In the genomic region with DNA sequence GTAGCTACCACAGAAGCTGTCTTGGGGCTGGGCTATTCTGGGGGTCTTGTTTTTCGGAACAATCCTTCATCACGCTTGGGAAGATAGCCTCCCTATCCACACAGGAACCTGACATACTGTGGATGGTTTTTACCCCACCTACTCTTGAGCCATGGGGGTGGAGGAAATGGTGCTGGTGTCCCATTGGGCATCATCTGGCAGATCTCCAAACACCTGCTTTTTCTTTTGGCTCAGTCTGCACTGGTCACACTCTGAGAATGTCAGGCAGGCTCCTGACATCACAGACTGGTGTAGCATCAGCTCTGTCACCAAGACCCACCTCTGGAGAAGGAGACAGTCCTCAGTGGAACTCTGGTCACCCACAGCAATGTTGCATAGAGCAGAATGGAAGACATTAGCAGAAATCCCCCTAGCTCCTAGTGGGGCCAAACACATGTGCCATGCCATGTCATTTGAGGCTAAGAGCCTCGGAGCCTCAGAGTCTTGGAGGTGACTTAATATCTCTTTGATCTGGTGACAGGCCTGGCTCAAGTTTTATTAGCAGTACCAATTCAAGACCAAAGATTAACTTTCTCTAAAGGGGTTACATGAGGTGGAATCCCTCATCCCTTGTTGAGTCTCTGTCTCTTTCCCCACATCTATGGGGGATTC, we compare ENCODE assay signal across 10 mouse cellular contexts.
DNase-seq lines count a peak whose midpoint lies in the region; ATAC-seq lines count a peak whose summit lies in the region.
"Had no signal": no experiment of that assay in that cellular context is flagged by ENCODE, and none has a peak within 500 bp of the region (broad histone marks: within the 10 kb centered on the region; RNA-seq: fewer than 3 reads in every experiment).

No protein-coding gene starts in this region.

- 32% methylated on average over 3 of the region's 3 CpGs for WGBS in neural tube, embryonic 11.5 days
- WGBS in limb, embryonic 12.5 days, result 34% methylated on average over 3 of the region's 3 CpGs
- WGBS in liver, embryonic 12.5 days (ENCODE audit: insufficient replicate concordance), result 41% methylated on average over 3 of the region's 3 CpGs

- no peak overlapping the region for H3K9ac ChIP-seq in neural tube, embryonic 11.5 days (ENCODE audit: low read length)
- no peak overlapping the region; the same call in 1 of the 2 replicates for H3K9ac ChIP-seq in limb, embryonic 12.5 days (replicated peaks)
- H3K9ac ChIP-seq in liver, embryonic 12.5 days, result no peak overlapping the region
- H3K9ac ChIP-seq: liver, embryonic 13.5 days had no signal

- H3K36me3 ChIP-seq in neural tube, embryonic 11.5 days (ENCODE audit: control insufficient read depth, insufficient read depth, low read length), result no peaks in the 10 kb centered on the region
- H3K36me3 ChIP-seq in limb, embryonic 12.5 days, result no peaks in the 10 kb centered on the region
- H3K36me3 ChIP-seq in liver, embryonic 12.5 days, result no peaks in the 10 kb centered on the region
- H3K36me3 ChIP-seq: liver, embryonic 13.5 days had no signal

- H3K4me3 ChIP-seq in neural tube, embryonic 11.5 days (ENCODE audit: low read depth, low read length), result no peak overlapping the region
- H3K4me3 ChIP-seq in limb, embryonic 12.5 days (replicated peaks), result no peak overlapping the region
- H3K4me3 ChIP-seq in liver, embryonic 12.5 days, result no peak overlapping the region
- H3K4me3 ChIP-seq: heart, adult 2 months; liver, embryonic 13.5 days had no signal

- peak overlapping the region; percentile 18 for H3K4me2 ChIP-seq in neural tube, embryonic 11.5 days (ENCODE audit: low read depth)
- H3K4me2 ChIP-seq in limb, embryonic 12.5 days, result peak overlapping the region; percentile 43
- H3K4me2 ChIP-seq in liver, embryonic 12.5 days, result no peak overlapping the region
- H3K4me2 ChIP-seq: liver, embryonic 13.5 days had no signal

- peaks cover 26% of the 10 kb centered on the region for H3K4me1 ChIP-seq in neural tube, embryonic 11.5 days (ENCODE audit: control insufficient read depth, insufficient read depth, low read length)
- peaks cover 40% of the 10 kb centered on the region for H3K4me1 ChIP-seq in limb, embryonic 12.5 days (replicated peaks)
- H3K4me1 ChIP-seq in liver, embryonic 12.5 days, result no peaks in the 10 kb centered on the region
- H3K4me1 ChIP-seq: liver, embryonic 13.5 days had no signal

- H3K27me3 ChIP-seq in neural tube, embryonic 11.5 days (ENCODE audit: control insufficient read depth, insufficient read depth, low read length), result no peaks in the 10 kb centered on the region
- peaks cover 15% of the 10 kb centered on the region for H3K27me3 ChIP-seq in limb, embryonic 12.5 days
- H3K27me3 ChIP-seq in liver, embryonic 12.5 days (replicated peaks), result 0 out of 2 replicates have a peak, but pooled peaks cover 6% of the 10 kb centered on the region
- H3K27me3 ChIP-seq: liver, embryonic 13.5 days had no signal

- ATAC-seq in neural tube, embryonic 11.5 days (ENCODE audit: insufficient read depth, low FRiP score, low TSS enrichment), result peak; percentile 28
- ATAC-seq in limb, embryonic 12.5 days (ENCODE audit: insufficient number of reproducible peaks, insufficient read depth, low FRiP score, low TSS enrichment, low read depth), result no peak; the same call in 1 of the 2 replicates
- ATAC-seq in liver, embryonic 12.5 days, result no peak

- no peaks in the 10 kb centered on the region for H3K9me3 ChIP-seq in neural tube, embryonic 11.5 days (ENCODE audit: control insufficient read depth, low read length)
- H3K9me3 ChIP-seq in limb, embryonic 12.5 days, result no peaks in the 10 kb centered on the region
- H3K9me3 ChIP-seq in liver, embryonic 12.5 days (replicated peaks), result 0 out of 2 replicates have a peak, but pooled peaks cover 4% of the 10 kb centered on the region

- 0 out of 2 replicates have a peak overlapping the region, but pooled peaks have one; percentile 49 for H3K27ac ChIP-seq in neural tube, embryonic 11.5 days (ENCODE audit: low read depth, low read length)
- H3K27ac ChIP-seq in limb, embryonic 12.5 days, result no peak overlapping the region
- H3K27ac ChIP-seq in liver, embryonic 12.5 days, result no peak overlapping the region
- H3K27ac ChIP-seq: heart, adult 2 months; liver, embryonic 13.5 days had no signal

- peak; percentile 37 for DNase-seq in cerebellum, adult 11-12 months
- no peak for DNase-seq in cerebellum, postnatal 36 days
- DNase-seq in neural tube, embryonic 11.5 days (ENCODE audit: low spot score), result no peak
- DNase-seq in neural tube, embryonic 10.5 days (ENCODE audit: extremely low spot score, low spot score), result no peak
- no peak for DNase-seq in natural killer cell, adult 2 months (ENCODE audit: low spot score in 2 of 2)
- no peak for DNase-seq in urinary bladder, adult 2 months (ENCODE audit: low spot score)
- DNase-seq: heart, adult 2 months; liver, embryonic 13.5 days had no signal
